Mouse (Mus musculus) brain, embryonic 14.5 days (tissue): ENCODE measurements at regions not wholly inside any gene's neighbourhood (a gene's known extent, or its start where the extent isn't known, plus 50 kb on each side); places are given as distances from the start of the nearest gene placed in this dataset.
A peak's percentile ranks its signal among the peaks of the same experiment; 100 is the strongest.

Source experiments
- DNase-seq: peaks from one replicate; pipeline ENCODE4 v3.0.0-alpha.2; 2011; ENCODE audit warnings: low read depth
- CTCF ChIP-seq: fragments of 200-500 bp; IDR thresholded peaks from 2 replicates; pipeline ENCODE4 v1.5.1; 2012; ENCODE audit warnings: inconsistent platforms, mild to moderate bottlenecking, moderate library complexity, borderline replicate concordance; ENCODE audit not compliant: insufficient read depth, insufficient read length; ENCODE audit errors: extremely low read depth
- POLR2A ChIP-seq: fragments of 200-500 bp; IDR thresholded peaks from 2 replicates; pipeline ENCODE4 v1.6.1; 2012; ENCODE audit warnings: mild to moderate bottlenecking, inconsistent platforms, borderline replicate concordance; ENCODE audit not compliant: poor library complexity, insufficient read depth, insufficient read length, severe bottlenecking; ENCODE audit errors: extremely low read depth

GRCm38 (mm10) chr5:136619315-136620231, 52.3 kb upstream of the Cux1 start:
- no peak for TF ChIP-seq POLR2A
- TF ChIP-seq CTCF = peak; percentile 41; the same call in 1 of the 2 replicates
- DNase-seq = peak; percentile 51

DNA sequence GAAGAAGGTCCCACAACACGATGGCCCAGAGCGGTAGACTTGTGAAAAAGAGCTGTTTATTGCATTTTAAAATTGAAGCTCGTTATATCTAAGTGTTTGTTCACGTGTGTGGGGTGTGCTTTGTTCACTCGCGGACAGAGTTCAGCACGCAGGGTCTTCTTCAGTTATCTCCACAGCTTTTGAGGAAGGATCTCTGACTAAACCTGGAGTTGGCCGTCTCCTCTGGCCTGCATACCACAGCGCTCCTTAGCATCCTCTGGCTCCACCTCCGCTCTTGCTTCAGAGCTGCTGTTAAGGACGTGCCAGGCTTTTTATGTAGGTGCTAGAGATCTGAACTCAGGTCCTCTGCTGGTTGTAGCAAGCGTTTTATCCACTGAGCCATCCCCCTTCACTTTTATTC, 52.9 kb upstream of the Cux1 start:
- DNase-seq = no peak
- TF ChIP-seq CTCF (no peak), POLR2A (no peak)

GRCm38 (mm10) chr5:136621336-136622125, 54.2 kb upstream of the Cux1 start:
- no peak for DNase-seq
- no peak for TF ChIP-seq POLR2A
- TF ChIP-seq CTCF = no peak

- TF ChIP-seq POLR2A (no peak), CTCF (no peak)
- no peak for DNase-seq
Measured at GRCm38 (mm10) chr5:136622152-136622551, 54.9 kb upstream of the Cux1 start.

DNA sequence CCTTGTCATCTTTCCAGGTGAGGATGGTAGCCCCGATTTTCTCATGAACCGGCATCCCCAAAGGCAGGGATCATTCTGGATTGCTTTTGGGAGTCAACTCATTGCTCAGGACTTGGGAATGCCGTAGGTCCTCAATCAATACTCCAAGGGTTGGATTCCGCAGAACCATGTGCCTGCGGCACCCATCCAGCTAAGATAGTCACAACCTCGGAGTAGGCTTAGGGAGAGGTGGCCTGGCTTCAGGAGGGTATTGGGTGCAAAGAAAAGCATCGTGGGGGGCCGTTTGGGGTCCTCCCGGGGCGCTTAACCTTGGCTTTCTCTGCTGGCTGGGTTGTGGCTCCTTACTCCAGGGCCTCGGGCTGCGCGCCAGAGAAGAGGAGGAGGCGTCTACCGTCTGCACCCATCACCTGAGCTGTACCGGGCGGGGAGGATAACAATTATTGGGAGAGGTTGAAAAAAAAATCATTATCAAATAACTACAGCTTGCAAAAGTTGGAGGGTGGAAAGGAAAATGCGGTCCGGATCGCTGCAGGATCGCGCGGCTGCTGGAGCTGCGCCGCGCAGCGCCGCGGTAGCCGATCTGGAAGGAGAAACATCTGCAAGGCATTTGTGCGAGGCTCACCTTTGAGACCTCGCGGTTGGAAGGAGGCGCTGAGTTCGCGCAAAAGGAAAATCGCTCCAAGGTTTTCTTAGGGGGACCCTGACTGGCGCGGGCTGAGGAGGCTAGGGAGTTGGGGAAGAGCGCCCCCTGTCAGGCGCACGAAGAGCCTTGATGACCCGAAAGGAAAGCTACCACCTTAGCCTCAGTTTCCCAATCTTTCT, 55.6 kb upstream of the Cux1 start:
- peak; percentile 83 for TF ChIP-seq CTCF
- no peak for TF ChIP-seq POLR2A
- DNase-seq = peak; percentile 86

DNA sequence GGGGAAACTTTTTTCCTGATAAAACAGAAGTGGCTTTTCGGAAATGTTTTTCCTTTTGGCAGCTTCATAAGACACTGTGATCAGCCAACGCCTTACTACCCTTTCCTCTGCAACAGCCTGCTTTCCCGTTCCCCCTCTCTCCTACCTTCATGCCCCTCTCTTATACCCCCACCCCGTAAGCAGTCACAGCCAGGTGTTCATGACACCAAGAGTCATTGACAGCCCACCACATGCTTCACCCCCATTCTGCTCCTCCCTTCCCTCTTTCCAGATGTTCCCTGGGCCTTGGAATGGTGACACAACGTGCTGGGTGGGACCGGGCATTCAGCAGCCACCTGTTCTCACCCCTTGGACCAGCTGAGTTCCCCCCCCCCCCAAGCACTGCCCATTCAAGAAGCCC, 56.5 kb upstream of the Cux1 start:
- no peak for TF ChIP-seq POLR2A

DNA sequence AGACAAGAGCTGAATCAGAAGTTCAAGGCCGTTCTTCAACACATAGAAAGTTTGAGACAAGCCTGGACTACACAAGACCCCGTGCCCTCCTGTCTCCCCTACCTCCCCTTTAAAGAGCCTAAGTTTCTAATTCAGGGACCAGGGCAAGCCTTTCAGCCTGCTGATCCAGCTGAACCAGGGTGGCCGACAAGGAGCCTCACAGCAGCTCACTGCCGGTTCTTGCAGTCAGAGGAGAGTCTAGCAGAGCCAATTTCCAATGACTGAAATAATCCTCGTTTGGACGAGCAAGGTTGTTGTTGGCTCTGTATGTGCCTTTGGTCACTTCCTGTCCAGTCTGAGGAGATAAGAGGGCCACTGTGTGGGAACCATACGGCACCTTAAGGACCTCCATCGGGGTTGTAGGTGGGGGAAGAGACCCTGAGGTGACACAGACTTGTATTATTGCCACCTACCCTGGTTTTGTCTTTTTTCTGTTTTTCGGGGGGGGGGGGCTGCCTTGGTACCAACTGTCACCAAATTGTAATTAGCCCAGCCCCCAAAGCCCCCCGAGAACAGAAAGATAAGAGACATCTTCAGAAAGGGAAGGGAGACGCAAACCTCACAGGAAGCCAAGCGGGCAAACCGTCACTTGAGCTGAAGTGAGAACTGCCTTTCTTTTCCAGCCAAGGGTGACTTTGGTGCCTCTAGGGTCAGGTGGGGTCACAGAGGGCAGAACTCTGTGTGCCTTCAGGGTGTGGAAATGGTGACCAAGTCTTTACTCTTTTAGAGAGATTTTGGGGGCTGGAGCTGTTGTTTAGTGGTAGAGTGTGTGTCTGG, 58.1 kb upstream of the Cux1 start:
- no peak for DNase-seq
- TF ChIP-seq CTCF = no peak
- TF ChIP-seq POLR2A = no peak

More for the DNA sequence above, 56.5 kb upstream of the Cux1 start:
- DNase-seq = no peak

- no peak for DNase-seq
- no peak for TF ChIP-seq POLR2A
- no peak for TF ChIP-seq CTCF
Measured at GRCm38 (mm10) chr5:136626142-136626771, 59.0 kb upstream of the Cux1 start.

DNA sequence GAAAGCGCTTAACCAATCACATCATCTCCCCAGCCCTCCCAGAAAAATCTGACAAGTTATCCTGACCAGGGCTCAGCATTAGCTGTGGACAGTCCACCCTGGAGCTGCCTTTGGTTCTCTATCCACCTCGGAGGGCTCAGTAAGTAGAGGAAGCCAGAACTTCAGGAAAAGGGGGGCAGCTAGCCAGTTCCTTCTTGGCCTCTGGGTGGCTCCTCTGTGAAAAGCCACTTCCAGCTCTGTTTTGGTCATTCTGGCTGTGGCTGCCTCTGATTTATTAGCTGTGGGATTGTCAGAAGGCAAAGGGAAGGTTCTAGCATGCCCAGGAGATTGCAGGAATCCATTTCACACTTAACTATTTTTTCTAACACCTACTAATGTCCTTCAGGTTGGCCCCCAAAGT, 59.6 kb upstream of the Cux1 start:
- TF ChIP-seq CTCF = no peak
- no peak for TF ChIP-seq POLR2A
- DNase-seq = no peak
